Mouse (Mus musculus) testis, adult 2 months (tissue): ENCODE measurements around the gene Cdk2ap2.

Source experiments
- CTCF ChIP-seq: fragments of 200-500 bp; IDR thresholded peaks from 2 replicates; pipeline ENCODE4 v1.5.1; 2012; ENCODE audit warnings: low read depth, mild to moderate bottlenecking, inconsistent platforms, low read length, moderate library complexity; ENCODE audit not compliant: control insufficient read depth, insufficient read depth, insufficient replicate concordance
- POLR2A ChIP-seq: fragments of 200-500 bp; IDR thresholded peaks from 2 replicates; pipeline ENCODE4 v1.6.1; 2012; ENCODE audit warnings: low read depth, mild to moderate bottlenecking, inconsistent platforms, low read length, moderate library complexity; ENCODE audit not compliant: control insufficient read depth

- TF ChIP-seq POLR2A (no peak), CTCF (no peak)
Measured at GRCm38 (mm10) chr19:4131075-4131474, 34.1 kb downstream of the Cdk2ap2 start.
